Mouse (Mus musculus): ENCODE measurements at regions not wholly inside any gene's neighbourhood (a gene's known extent, or its start where the extent isn't known, plus 50 kb on each side); places are given as distances from the start of the nearest gene placed in this dataset.

DNA sequence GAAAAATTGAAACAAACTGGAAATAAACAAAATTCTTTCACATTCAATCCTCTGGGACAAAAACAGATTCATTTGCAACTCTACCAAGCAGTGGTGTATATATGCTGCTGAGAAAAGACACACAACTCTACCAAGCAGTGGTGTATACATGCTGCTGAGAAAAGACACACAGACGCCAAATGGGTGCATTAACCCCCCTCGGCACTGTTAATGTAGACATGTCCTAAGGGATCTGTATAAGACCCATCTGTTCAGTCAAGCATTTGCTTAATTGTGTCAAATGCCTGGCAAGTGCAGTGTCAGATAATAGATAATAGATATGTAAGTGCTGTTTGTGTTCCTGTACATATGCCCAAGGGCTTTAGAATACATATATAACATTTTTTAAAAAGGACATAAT, 1035.2 kb upstream of the B3galt2 start:
- DNase-seq = no peak

DNA sequence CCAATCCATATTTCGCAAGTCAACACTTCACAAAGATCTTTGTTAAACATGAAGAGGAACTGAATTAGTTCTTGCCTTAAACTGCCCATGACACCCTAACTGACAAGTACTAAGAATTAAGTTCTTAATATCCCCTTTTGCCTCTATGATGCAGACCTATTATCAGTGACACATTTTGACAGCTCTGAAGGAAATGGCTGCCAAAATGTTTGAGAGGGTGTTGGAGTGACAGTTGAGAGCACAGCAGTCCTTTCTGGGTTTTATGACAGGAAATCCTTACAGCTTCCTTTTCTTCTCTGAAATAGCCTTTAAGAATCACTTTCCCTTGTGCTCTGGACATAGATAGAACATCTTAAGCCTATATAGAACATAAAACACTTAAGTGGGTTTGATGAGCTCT, 1034.4 kb upstream of the B3galt2 start:
- no peak for DNase-seq

DNA sequence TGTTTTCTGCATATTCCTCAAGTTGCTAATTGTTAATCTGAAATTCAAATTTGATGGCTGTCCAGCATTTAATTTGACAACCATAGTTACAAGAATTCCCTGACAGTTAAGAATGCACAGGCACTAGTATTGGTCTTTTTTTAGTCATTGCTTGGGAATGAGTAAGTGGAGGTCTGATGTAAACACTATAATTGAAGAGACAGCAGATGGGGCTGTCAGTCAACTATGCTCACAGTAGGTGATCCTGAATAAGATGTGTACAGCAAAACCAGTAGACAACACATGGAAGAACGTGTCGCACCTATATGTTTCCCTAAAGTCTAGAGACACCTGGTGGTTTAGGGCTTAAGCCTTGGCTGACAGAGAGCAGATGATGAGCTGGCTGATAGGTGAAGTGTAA, 1019.0 kb upstream of the B3galt2 start:
- DNase-seq = no peak

DNA sequence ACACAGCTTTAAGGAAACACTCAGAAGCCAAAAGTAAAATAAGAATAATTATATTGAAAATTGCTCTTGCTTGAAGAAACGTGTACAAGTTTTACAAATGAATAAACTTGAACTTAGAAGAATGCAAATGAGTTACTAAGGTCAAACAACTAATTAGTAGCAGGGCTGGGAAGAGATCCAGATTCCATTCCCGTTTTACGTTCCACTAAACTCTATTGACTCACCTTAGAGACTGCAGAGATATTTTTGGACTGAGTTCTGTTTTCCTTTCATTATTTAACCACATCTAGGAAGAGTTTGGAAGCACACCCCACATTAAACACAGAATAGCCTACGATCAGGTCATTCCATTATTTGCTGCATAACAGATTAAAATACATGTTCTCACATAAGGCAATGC, 1016.2 kb upstream of the B3galt2 start:
- no peak for DNase-seq

DNA sequence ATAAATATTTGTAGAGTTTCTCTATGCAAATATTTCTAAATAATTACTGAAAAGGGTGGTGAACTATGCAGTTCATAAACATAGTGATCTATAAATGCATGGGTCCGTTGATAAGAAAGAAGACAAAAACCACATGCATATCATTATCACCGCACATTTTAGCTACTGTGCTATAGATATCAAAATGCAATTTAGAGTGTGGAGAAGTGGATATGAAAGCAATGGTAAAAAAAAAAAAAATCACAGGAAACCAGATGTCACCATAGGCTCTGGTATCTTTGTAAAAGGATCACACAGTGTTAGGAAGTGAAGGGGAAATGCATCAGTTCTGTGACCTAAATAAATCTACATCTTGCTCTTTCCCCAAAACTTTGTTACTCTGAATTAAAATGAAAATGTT, 985.2 kb upstream of the B3galt2 start:
- DNase-seq = no peak

DNA sequence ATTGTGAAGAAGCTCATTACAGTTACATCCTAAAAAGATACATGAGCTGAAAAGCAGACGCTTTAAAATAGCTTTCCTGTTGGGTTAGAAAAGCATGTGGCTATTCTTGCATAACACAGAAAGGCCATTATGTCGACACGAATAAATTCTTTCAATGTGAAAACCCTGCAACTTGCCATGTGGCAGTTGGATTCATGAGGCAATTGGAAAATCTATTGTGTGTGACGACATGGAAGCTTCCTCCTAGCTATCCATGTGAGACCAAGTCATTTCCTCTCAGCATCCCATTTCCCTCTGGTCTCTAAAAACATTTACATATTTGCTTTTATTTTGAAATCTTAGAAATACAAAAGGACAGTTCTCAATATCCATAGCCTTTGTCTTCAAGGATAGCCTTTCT, 975.2 kb upstream of the B3galt2 start:
- DNase-seq = no peak

DNA sequence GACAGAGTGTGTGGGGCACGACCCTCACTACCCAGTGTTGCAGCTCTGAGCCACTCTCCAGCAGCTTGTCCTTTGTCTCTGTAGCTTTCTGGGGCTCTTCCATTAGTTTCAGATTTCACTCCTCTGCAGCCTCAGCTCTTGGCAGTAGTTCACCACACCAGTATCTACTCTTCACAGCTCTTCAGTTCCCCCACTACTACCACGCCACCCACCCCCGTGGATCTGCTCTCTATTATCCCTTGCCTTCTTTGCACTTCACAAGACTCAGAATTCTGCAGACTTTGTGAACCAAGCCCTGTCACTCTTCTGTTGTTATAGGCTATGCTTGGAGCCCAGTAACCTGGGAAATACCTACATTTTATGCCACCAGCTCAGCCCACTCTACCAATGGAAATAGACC, 960.5 kb upstream of the B3galt2 start:
- DNase-seq = no peak

DNA sequence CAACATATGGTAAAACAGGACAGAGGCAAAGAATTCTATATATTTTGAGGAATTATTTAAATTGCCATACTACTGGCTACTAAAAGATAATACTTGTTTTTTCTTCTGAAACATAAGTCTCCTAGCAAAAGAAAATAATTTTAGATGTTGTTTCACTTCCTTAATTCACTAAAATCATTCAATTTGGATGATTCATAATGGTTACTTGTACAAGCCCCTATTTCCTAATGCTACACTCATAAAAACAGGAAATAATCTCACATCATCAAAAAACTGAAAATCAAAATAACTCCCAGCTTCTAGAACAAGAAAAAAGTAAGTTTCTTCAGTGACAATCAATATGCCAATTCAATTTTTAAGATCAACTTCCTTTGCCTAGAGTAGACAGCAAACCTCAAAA, 951.6 kb upstream of the B3galt2 start:
- DNase-seq = no peak

DNA sequence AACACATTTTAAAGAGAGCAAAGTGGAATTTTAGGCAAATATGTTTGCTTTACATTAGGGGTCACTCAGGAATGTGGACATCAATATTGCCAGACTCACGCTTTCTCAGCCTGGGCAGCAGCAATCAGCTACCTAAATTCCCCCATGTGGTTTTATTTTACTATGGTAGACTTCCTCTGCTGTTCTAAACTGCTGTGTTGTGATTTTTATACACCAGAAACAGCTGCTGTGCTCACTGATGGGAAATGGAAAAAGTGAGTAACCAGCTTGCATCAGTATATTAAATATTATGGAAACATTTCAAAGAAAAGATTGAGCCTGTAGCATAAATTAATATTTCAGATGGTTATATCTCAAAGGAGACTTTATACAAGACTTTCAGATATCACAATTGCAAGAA, 945.3 kb upstream of the B3galt2 start:
- DNase-seq = no peak

DNA sequence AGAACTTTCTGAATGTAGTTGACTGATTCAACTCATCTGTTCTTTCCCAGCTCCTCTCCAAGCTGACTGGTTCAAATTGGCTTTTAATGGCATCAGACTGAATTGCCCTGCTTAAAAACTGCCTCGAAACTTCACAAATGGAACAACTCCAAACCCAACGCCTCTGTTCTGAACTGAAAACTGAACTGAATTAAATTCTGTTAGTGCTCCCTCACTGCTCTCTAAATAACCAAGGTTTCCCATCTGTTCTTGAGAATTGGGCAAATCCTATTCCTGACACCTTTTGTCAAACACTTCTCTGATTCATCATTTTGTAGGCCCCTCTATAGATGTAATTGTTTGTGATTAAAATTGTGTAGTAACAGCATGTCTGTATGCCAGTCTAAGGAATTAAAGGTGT, 932.2 kb upstream of the B3galt2 start:
- no peak for DNase-seq

DNA sequence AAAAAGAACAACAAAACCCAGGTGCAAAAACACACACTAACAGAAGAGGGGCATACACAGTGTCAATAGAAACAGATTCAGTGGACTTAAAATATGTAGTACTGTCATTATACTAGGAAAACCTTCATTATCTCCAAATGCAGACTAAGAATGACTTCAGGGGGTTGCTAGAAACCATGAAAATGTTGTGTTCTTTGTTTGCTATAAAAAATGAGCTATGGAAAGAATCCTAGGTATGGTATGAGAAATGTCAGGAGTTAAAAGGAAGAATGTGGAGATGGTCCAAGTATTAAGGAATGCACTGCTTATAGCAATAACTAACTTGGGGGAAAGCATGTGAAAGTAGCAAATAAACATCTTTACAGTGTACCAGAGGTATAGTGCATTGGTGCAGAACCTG, 910.2 kb upstream of the B3galt2 start:
- no peak for DNase-seq

DNA sequence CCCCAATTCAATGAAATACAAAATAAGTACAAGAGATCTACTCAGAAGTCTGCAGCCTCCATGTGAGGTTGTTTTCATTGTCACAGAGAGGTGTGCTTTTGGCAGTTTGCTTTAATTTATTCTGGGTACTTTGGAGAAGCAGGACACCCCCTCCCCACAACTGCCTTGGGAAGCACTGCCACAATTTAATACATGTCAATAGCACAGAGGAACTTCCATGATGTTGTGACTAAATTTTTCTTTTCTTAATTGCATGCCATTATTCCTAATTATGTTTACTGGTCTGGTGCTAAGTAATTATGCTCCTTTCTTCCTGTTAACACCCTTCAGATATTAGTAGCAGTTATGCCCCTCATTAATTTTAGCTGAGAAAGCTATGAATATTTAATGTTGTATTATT, 906.4 kb upstream of the B3galt2 start:
- no peak for DNase-seq

DNA sequence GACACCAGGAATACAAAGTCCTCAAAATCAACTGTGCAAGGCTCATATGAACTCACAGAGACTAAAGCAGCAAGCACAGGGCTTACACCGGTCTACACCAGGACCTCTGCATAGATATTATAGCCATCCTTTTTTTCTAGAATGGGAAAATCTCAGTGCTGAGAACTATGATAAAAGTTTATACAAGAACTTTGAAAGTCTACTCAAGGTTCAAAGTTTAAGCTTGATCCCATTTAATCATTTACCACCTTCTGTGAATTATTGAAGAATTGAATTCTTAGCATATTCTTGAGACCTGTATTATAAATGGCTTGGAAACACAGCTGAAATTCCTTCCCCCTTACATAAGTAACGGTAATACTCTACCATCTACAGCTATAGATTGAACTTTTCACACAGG, 902.1 kb upstream of the B3galt2 start:
- no peak for DNase-seq

DNA sequence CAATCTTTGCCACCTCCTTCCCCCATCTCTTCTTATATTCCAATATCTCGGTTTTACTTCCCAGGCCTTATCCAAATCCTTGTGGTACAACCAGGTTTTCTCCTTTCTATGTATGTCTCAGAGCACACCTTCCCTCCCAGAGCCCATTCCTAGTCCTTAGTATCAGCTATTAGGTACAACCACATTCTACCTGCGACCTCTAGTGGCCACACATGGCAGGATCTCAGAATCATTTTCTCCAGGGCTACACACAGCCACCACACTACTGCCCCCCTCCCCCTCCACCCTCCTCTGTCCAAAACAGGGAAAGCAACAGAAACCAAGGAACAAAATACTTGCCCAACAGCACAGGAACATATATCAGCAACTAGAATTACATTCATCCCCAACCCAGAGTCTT, 898.2 kb upstream of the B3galt2 start:
- peak; percentile 9 for DNase-seq

DNA sequence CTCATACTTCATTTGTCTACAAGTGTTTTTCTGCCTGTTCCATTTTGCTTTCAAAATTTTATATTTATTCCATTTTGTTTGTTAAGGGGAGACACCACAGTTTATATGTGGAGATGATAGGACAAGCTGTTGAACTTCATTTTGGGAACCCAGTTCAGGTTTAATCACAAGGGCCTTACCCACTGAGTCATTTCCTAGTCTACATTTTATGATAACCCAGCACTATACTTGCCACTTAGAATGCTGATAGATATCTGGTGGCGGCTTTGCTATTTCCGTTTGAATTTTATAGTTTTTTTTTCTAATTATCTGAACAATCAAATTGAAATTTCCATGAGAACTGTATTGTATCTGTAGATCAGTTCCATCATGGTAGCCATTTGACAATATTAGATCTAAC, 869.5 kb upstream of the B3galt2 start:
- no peak for DNase-seq

Data from gastrocnemius, postnatal 10 days (tissue).